ENCODE assay signal across 29 mouse cellular contexts in genomic region chr6:137886210-137886979, GRCm38 (mm10).
A peak's percentile ranks its signal among the peaks of the same experiment; 100 is the strongest.
DNase-seq lines count a peak whose midpoint lies in the region; ATAC-seq and TF ChIP-seq lines count a peak whose summit lies in the region.
"Had no signal": no experiment of that assay in that cellular context is flagged by ENCODE, and none has a peak within 500 bp of the region (broad histone marks: within the 10 kb centered on the region; RNA-seq: fewer than 3 reads in every experiment).

No protein-coding gene starts in this region.

- TF ChIP-seq EP300 in lung, postnatal 0 days (IDR thresholded peaks at IDR 0.05), result peak; percentile 75

- H3K27ac ChIP-seq in kidney, embryonic 14.5 days (ENCODE audit: low read depth, low read length), result peak overlapping the region; percentile 42; the same call in 1 of the 2 replicates
- no peak overlapping the region for H3K27ac ChIP-seq in lung, postnatal 0 days (ENCODE audit: low read length)
- peak overlapping the region; percentile 18; the same call in 1 of the 2 replicates for H3K27ac ChIP-seq in stomach, embryonic 15.5 days
- H3K27ac ChIP-seq: embryonic facial prominence, embryonic 15.5 days; forebrain, embryonic 13.5 days; heart, embryonic 10.5 days; heart, embryonic 15.5 days; hindbrain, embryonic 12.5 days; hindbrain, postnatal 0 days; left cerebral cortex, adult 2 months; limb, embryonic 12.5 days; liver, embryonic 15.5 days; lung, embryonic 15.5 days; midbrain, embryonic 13.5 days had no signal

- H3K36me3 ChIP-seq in kidney, embryonic 14.5 days (ENCODE audit: control insufficient read depth, insufficient read depth, low read length), result no peaks in the 10 kb centered on the region
- no peaks in the 10 kb centered on the region for H3K36me3 ChIP-seq in lung, postnatal 0 days (ENCODE audit: insufficient read depth, low read length)
- H3K36me3 ChIP-seq in stomach, embryonic 15.5 days, result no peaks in the 10 kb centered on the region
- H3K36me3 ChIP-seq: embryonic facial prominence, embryonic 15.5 days; heart, embryonic 10.5 days; heart, embryonic 15.5 days; hindbrain, embryonic 12.5 days; limb, embryonic 12.5 days; liver, embryonic 15.5 days; lung, embryonic 15.5 days; midbrain, embryonic 13.5 days had no signal

- WGBS in kidney, embryonic 14.5 days, result 27% methylated on average over 6 of the region's 6 CpGs
- WGBS in lung, postnatal 0 days, result 23% methylated on average over 6 of the region's 6 CpGs
- WGBS in stomach, embryonic 15.5 days, result 17% methylated on average over 6 of the region's 6 CpGs

- no peaks in the 10 kb centered on the region for H3K4me1 ChIP-seq in kidney, embryonic 14.5 days (ENCODE audit: control insufficient read depth, insufficient read depth, low read length)
- H3K4me1 ChIP-seq in lung, postnatal 0 days (ENCODE audit: insufficient read depth, low read depth, low read length), result no peaks in the 10 kb centered on the region
- no peaks in the 10 kb centered on the region for H3K4me1 ChIP-seq in stomach, embryonic 15.5 days
- H3K4me1 ChIP-seq: embryonic facial prominence, embryonic 15.5 days; forebrain, embryonic 13.5 days; heart, embryonic 10.5 days; heart, embryonic 15.5 days; hindbrain, embryonic 12.5 days; limb, embryonic 12.5 days; liver, embryonic 15.5 days; lung, embryonic 15.5 days; megakaryocyte, embryonic 14.5 days had no signal

- H3K27me3 ChIP-seq in kidney, embryonic 14.5 days (ENCODE audit: control insufficient read depth, insufficient read depth, low read length), result no peaks in the 10 kb centered on the region
- no peaks in the 10 kb centered on the region for H3K27me3 ChIP-seq in lung, postnatal 0 days (replicated peaks; ENCODE audit: insufficient read depth, low read length)
- no peaks in the 10 kb centered on the region for H3K27me3 ChIP-seq in stomach, embryonic 15.5 days (replicated peaks)
- H3K27me3 ChIP-seq: embryonic facial prominence, embryonic 15.5 days; forebrain, embryonic 13.5 days; heart, embryonic 15.5 days; hindbrain, embryonic 12.5 days; limb, embryonic 12.5 days; liver, embryonic 15.5 days; lung, embryonic 15.5 days; megakaryocyte, embryonic 14.5 days; midbrain, embryonic 13.5 days had no signal

- no peak overlapping the region for H3K9ac ChIP-seq in kidney, embryonic 14.5 days (ENCODE audit: low read depth, low read length)
- H3K9ac ChIP-seq in lung, postnatal 0 days (replicated peaks; ENCODE audit: low read depth), result no peak overlapping the region
- no peak overlapping the region for H3K9ac ChIP-seq in stomach, embryonic 15.5 days
- H3K9ac ChIP-seq: embryonic facial prominence, embryonic 15.5 days; forebrain, embryonic 13.5 days; heart, embryonic 15.5 days; hindbrain, embryonic 12.5 days; limb, embryonic 12.5 days; liver, embryonic 15.5 days; lung, embryonic 15.5 days; midbrain, embryonic 13.5 days had no signal

- H3K4me3 ChIP-seq in kidney, embryonic 14.5 days (ENCODE audit: low read length), result no peak overlapping the region
- H3K4me3 ChIP-seq in lung, postnatal 0 days (ENCODE audit: low read depth, low read length), result no peak overlapping the region
- no peak overlapping the region for H3K4me3 ChIP-seq in stomach, embryonic 15.5 days (replicated peaks)
- H3K4me3 ChIP-seq: embryonic facial prominence, embryonic 15.5 days; forebrain, embryonic 13.5 days; heart, embryonic 10.5 days; heart, embryonic 15.5 days; hindbrain, embryonic 12.5 days; left cerebral cortex, adult 2 months; limb, embryonic 12.5 days; liver, embryonic 15.5 days; lung, embryonic 15.5 days; megakaryocyte, embryonic 14.5 days; midbrain, embryonic 13.5 days had no signal

- H3K4me2 ChIP-seq in kidney, embryonic 14.5 days (replicated peaks; ENCODE audit: low read depth, low read length), result no peak overlapping the region
- no peak overlapping the region for H3K4me2 ChIP-seq in lung, postnatal 0 days (replicated peaks; ENCODE audit: low read depth, low read length)
- H3K4me2 ChIP-seq in stomach, embryonic 15.5 days, result no peak overlapping the region
- H3K4me2 ChIP-seq: embryonic facial prominence, embryonic 15.5 days; forebrain, embryonic 13.5 days; heart, embryonic 15.5 days; hindbrain, embryonic 12.5 days; limb, embryonic 12.5 days; liver, embryonic 15.5 days; lung, embryonic 15.5 days; midbrain, embryonic 13.5 days had no signal

- no peak for DNase-seq in kidney, adult 9 months
- peak; percentile 72 for DNase-seq in lung, postnatal 0 days (ENCODE audit: low spot score)
- DNase-seq in lung, postnatal 14 days, result no peak
- peak; percentile 56 for DNase-seq in fat pad, adult 2 months (ENCODE audit: extremely low read depth, low read depth, low spot score)
- no peak for DNase-seq in cerebellum, adult 9-10 months
- DNase-seq: adrenal gland, postnatal 25 days; cerebellum, adult 11-12 months; cerebellum, postnatal 10 days; gastrocnemius, postnatal 10 days; heart, postnatal 36 days; kidney, postnatal 10 days; thymus, adult 18-20 months; thymus, postnatal 25 days had no signal

- no peaks in the 10 kb centered on the region for H3K9me3 ChIP-seq in kidney, embryonic 14.5 days (ENCODE audit: control insufficient read depth, low read length)
- H3K9me3 ChIP-seq in lung, postnatal 0 days (ENCODE audit: low read length), result no peaks in the 10 kb centered on the region
- H3K9me3 ChIP-seq in stomach, embryonic 15.5 days, result no peaks in the 10 kb centered on the region
- H3K9me3 ChIP-seq: embryonic facial prominence, embryonic 15.5 days; forebrain, embryonic 13.5 days; heart, embryonic 10.5 days; heart, embryonic 15.5 days; hindbrain, embryonic 12.5 days; liver, embryonic 15.5 days; lung, embryonic 15.5 days; midbrain, embryonic 13.5 days had no signal

- ATAC-seq in kidney, embryonic 14.5 days (ENCODE audit: low FRiP score, low TSS enrichment), result peak; percentile 52; the same call in 1 of the 2 replicates
- ATAC-seq in lung, postnatal 0 days, result peak; percentile 52
- ATAC-seq in stomach, embryonic 15.5 days (ENCODE audit: insufficient read depth, low FRiP score, low read depth), result peak; percentile 53; the same call in 1 of the 2 replicates
- ATAC-seq: CD4-positive, CD25-positive, alpha-beta regulatory T cell, adult 4 months; forebrain, embryonic 13.5 days; hindbrain, postnatal 0 days; intestine, postnatal 0 days had no signal

- no peak for TF ChIP-seq CTCF in lung, postnatal 0 days (IDR thresholded peaks at IDR 0.05)

Comparison
In these comparisons a context has a peak if more than half of its experiments do, and no peak if none do; other contexts are left out.
1. DNase-seq: peak in lung, postnatal 0 days (single experiment) and fat pad, adult 2 months (single experiment); none in kidney, adult 9 months (single experiment), lung, postnatal 14 days (single experiment) and cerebellum, adult 9-10 months (single experiment).
2. Peak in every context shown above with its lines, with median percentiles within 50 percentile points of each other: ATAC-seq.